Mouse (Mus musculus): Measurements from ENCODE around the gene Arhgap21. TPM values are rescaled to one million over a fixed set of nuclear protein-coding genes. Genes with fewer than 3 reads are reported as not detected.
A peak's percentile ranks its signal among the peaks of the same experiment; 100 is the strongest.

Gene Arhgap21
- polyA plus RNA-seq, 1 experiment from 2014 or later: 11.9 TPM

DNA sequence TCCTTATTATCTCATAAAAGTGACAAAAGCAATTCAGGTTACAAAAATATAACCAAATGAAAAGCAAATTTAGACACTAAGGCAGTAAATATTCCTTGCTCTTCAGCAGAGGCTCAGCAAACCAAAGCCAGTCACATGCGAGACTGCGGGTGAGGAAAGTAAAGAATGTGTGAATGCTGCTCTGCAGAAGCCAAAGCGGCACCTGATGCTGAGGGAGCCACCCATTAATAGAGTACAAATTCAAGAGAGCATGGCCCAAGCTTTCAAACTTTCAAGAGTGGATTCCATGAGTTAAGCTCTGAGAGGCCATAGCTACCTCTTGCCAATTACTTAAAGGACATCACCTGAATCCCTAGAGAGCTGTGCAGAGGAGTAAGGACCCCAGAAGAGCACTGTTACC is 61.4 kb downstream of the Arhgap21 start:
- WGBS: 89% methylated on average over 3 of the region's 3 CpGs
- Histone ChIP-seq H3K36me3 (no peaks in the 10 kb centered on the region), H3K27me3 (replicated peaks) (no peaks in the 10 kb centered on the region), H3K4me3 (replicated peaks) (no peak overlapping the region), H3K9me3 (no peaks in the 10 kb centered on the region), H3K27ac (no peak overlapping the region), H3K4me2 (no peak overlapping the region), H3K4me1 (no peaks in the 10 kb centered on the region), H3K9ac (no peak overlapping the region)
- no peak for ATAC-seq (ENCODE audit: insufficient read depth, low FRiP score, low read depth)

DNA sequence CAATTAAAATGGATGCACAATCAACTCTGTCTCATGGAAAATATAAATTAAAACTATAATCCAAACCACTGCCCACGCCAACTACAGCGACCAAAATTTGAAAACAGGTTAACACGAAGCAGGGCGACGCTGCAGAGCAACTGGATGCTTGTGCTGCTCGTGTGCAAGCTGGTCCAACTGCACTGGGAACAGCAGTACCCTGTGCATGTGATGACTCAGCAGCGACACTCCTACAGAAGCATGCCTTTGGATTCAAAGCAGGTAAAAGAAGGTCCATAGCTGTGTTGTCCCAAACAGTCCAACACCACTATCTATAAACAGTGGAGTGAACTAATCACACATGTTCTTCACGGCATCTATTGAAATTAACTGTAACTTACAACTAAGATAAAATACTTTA is 63.3 kb downstream of the Arhgap21 start:
- no peak for ATAC-seq (ENCODE audit: insufficient read depth, low FRiP score, low read depth)
- no peaks in the 10 kb centered on the region for H3K9me3 ChIP-seq
- no peak overlapping the region for H3K4me2 ChIP-seq
- H3K36me3 ChIP-seq: no peaks in the 10 kb centered on the region
- H3K4me1 ChIP-seq: no peaks in the 10 kb centered on the region
- no peak overlapping the region for H3K4me3 ChIP-seq (replicated peaks)
- no peak overlapping the region for H3K27ac ChIP-seq
- no peak overlapping the region; the same call in 1 of the 2 replicates for H3K9ac ChIP-seq
- H3K27me3 ChIP-seq (replicated peaks): no peaks in the 10 kb centered on the region
- WGBS: 90% methylated on average over 8 of the region's 8 CpGs

DNA sequence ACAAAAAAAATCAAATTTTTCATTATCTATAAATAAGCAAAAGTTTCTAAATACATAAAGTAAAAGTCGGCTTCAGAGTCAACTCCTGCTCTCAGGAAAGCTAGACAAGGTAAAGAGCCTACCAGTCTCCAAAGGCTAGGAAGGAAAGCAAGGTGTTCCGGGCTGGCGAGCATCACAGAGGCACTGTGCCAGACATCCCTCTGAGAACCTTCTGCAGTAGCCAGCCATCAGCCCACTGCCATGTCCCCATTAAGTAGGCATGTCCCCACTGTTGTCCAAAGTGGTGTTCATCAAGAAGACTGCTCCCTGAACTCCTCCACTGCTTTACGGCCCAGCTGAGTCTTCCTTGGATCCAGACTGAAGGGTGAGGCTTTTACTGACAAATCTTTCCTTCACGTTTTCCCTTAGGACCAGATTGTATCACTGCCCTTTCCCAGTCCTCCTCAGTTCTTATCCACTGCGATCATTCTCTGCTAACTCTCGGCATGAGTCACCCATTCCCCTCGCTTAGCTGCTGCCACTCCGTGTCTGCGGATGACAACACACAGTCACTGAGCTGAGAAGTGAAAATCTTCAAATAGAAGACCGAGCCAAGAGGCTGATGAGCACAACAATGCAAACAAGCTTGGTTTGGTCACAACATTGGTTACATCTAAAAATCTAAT is 65.6 kb downstream of the Arhgap21 start:
- no peak for ATAC-seq (ENCODE audit: insufficient read depth, low FRiP score, low read depth)
- no peak overlapping the region for H3K4me3 ChIP-seq (replicated peaks)
- no peaks in the 10 kb centered on the region for H3K36me3 ChIP-seq
- H3K4me1 ChIP-seq: no peaks in the 10 kb centered on the region
- H3K4me2 ChIP-seq: no peak overlapping the region
- no peaks in the 10 kb centered on the region for H3K9me3 ChIP-seq
- no peak overlapping the region for H3K27ac ChIP-seq
- no peaks in the 10 kb centered on the region for H3K27me3 ChIP-seq (replicated peaks)
- 85% methylated on average over 11 of the region's 11 CpGs for WGBS
- no peak overlapping the region for H3K9ac ChIP-seq

DNA sequence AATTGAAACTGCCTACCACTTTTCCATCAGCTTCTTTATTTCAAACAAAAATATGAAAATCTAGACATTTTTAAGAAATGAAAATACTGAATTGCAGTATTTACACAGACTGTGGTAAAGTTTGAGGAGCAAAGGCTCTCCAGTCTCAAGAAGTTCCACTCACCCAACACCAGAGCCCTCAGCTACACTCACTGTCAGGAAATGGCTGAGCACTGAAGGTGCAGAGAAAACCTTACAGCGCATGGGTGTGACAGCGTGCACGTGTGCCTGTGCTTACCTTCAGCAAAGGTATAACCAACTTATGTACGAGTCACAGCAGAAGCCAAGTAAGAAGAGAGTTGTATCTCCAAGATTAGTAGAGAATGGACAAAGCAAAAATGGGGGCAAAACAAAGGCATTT is 66.8 kb downstream of the Arhgap21 start:
- no peaks in the 10 kb centered on the region for H3K36me3 ChIP-seq
- no peaks in the 10 kb centered on the region for H3K4me1 ChIP-seq
- no peak overlapping the region for H3K4me2 ChIP-seq
- H3K9me3 ChIP-seq: no peaks in the 10 kb centered on the region
- no peaks in the 10 kb centered on the region for H3K27me3 ChIP-seq (replicated peaks)
- H3K27ac ChIP-seq: no peak overlapping the region
- 89% methylated on average over 4 of the region's 4 CpGs for WGBS
- ATAC-seq (ENCODE audit: insufficient read depth, low FRiP score, low read depth): no peak
- no peak overlapping the region for H3K9ac ChIP-seq
- no peak overlapping the region for H3K4me3 ChIP-seq (replicated peaks)

DNA sequence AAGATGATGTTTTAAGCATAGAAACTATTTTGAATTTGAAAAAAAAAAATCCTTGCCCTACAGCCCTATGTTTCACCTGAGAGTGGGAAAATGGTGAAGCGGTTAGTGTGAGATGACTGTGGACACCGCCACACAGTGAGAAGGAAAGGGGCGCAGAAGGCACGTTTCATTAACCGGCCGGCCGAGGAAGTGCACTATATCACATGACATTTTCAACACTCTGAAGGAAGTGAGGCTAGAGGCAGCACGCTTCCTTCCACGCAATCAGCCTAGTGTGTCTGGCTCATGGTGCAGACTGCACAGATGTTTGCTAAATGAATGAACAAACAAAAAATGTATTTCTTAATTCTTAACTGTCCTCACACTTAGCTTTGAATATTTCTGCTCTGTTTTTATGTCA is 69.4 kb downstream of the Arhgap21 start:
- Histone ChIP-seq H3K9ac (no peak overlapping the region), H3K4me2 (no peak overlapping the region), H3K9me3 (no peaks in the 10 kb centered on the region), H3K4me3 (replicated peaks) (no peak overlapping the region), H3K4me1 (no peaks in the 10 kb centered on the region), H3K27me3 (replicated peaks) (no peaks in the 10 kb centered on the region), H3K27ac (no peak overlapping the region), H3K36me3 (no peaks in the 10 kb centered on the region)
- 66% methylated on average over 9 of the region's 9 CpGs for whole genome bisulfite sequencing
- ATAC-seq (ENCODE audit: insufficient read depth, low FRiP score, low read depth): no peak

DNA sequence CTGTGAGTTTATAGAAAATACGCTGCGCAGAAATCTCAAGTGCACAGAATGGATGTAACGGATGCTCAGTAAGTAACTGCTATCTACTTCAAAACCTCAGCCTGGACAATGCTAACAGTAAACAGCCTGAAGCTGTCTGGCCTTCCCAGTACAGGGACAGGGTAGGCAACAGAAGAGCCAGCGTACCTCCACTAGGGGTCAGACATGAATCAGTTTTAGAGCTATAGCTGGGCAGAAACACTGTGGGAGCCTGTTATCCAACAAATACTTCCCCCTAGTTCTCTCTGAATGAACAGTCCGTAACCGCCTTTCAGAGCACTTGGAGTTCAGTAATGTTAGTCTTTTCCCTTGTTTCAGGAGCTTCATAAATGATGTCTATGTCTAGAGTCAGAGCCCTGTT is 70.0 kb downstream of the Arhgap21 start:
- Histone ChIP-seq H3K4me3 (replicated peaks) (no peak overlapping the region), H3K27me3 (replicated peaks) (no peaks in the 10 kb centered on the region), H3K4me2 (no peak overlapping the region), H3K9me3 (no peaks in the 10 kb centered on the region), H3K27ac (no peak overlapping the region), H3K9ac (no peak overlapping the region), H3K4me1 (no peaks in the 10 kb centered on the region), H3K36me3 (no peaks in the 10 kb centered on the region)
- peak; percentile 86; the same call in 1 of the 2 replicates for ATAC-seq (ENCODE audit: insufficient read depth, low FRiP score, low read depth)
- 33% methylated on average over 6 of the region's 6 CpGs for WGBS

DNA sequence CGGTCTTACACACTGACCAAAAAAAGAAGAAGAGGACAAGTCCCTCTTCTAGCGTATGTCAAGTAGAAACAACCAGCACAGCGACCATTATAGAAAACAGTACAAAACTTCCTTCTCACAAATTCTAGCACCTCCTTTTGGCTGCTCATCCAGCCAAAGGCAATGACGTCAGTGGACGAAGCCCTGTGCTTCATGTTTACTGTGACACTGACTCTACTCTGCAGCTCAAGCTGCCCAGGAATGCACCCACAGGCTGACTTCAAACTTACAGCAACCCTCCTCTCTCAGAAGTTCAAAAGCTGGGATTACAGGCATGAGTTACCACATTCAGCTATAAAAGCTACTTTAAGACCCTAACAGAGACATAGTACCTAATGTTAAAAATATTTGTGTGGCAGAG is 72.2 kb downstream of the Arhgap21 start:
- no peak overlapping the region for H3K4me2 ChIP-seq

DNA sequence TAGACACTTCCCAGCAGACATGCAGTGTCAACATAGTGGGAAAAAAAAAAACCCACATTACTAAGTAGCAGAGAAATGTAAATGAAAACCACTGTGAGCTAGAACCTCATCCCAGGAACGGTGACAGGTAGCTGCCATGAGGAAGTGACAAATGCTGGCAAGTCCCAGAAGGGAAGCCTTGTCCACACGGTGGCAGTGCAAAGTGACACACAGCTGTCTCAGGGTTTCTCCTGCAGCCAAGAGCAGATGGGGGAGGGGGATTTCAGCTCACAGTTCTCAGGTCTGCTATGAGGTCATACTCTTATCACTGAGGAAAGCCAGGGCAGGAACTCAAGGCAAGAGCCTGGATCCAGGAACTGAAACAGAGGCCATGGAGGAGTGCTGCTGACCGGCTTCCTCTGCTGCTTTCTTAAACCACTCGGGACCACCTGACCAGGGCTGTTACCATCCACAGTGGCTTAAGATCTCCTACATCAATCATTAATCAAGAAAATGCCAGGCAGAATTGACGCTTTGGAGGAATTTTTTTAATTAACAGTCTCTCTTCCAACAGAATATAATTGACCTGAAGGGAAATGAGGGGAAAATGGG is 74.5 kb downstream of the Arhgap21 start:
- no peaks in the 10 kb centered on the region for H3K36me3 ChIP-seq
- no peaks in the 10 kb centered on the region for H3K27me3 ChIP-seq (replicated peaks)
- no peaks in the 10 kb centered on the region for H3K9me3 ChIP-seq
- peak; percentile 50; the same call in 1 of the 2 replicates for ATAC-seq (ENCODE audit: insufficient read depth, low FRiP score, low read depth)
- WGBS: 46% methylated on average over 5 of the region's 5 CpGs
- no peak overlapping the region for H3K4me2 ChIP-seq
- H3K4me3 ChIP-seq (replicated peaks): no peak overlapping the region
- H3K27ac ChIP-seq: no peak overlapping the region
- no peaks in the 10 kb centered on the region for H3K4me1 ChIP-seq
- no peak overlapping the region for H3K9ac ChIP-seq

More for the DNA sequence above, 72.2 kb downstream of the Arhgap21 start:
- WGBS: 86% methylated on average over 5 of the region's 5 CpGs
- ATAC-seq (ENCODE audit: insufficient read depth, low FRiP score, low read depth): no peak
- Histone ChIP-seq H3K4me1 (no peaks in the 10 kb centered on the region), H3K36me3 (no peaks in the 10 kb centered on the region), H3K9me3 (no peaks in the 10 kb centered on the region), H3K27me3 (replicated peaks) (no peaks in the 10 kb centered on the region), H3K9ac (no peak overlapping the region), H3K4me3 (replicated peaks) (no peak overlapping the region), H3K27ac (no peak overlapping the region)

DNA sequence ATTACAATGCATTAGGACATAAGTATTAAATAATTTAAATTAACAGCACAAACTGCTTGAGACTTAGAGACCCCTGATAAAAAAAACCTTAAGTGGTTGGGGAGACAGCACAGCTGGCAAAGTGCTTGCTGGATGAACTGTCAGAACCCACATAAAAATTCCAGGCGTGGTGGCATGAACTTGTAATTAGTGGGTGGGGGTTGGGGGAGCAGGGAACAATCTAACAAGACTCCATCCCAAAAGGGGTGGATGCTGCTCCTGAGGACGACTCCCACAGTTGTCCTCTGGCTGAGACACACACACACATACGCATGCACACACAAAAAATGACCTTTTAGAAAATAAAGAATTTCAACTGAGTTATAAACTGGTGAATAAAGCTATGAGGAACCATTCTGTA is 79.9 kb downstream of the Arhgap21 start:
- Histone ChIP-seq H3K9me3 (no peaks in the 10 kb centered on the region), H3K36me3 (no peaks in the 10 kb centered on the region), H3K4me1 (no peaks in the 10 kb centered on the region), H3K27me3 (replicated peaks) (no peaks in the 10 kb centered on the region), H3K4me2 (no peak overlapping the region), H3K4me3 (replicated peaks) (no peak overlapping the region), H3K27ac (no peak overlapping the region), H3K9ac (no peak overlapping the region)
- ATAC-seq (ENCODE audit: insufficient read depth, low FRiP score, low read depth): no peak
- WGBS: 77% methylated on average over 3 of the region's 3 CpGs

DNA sequence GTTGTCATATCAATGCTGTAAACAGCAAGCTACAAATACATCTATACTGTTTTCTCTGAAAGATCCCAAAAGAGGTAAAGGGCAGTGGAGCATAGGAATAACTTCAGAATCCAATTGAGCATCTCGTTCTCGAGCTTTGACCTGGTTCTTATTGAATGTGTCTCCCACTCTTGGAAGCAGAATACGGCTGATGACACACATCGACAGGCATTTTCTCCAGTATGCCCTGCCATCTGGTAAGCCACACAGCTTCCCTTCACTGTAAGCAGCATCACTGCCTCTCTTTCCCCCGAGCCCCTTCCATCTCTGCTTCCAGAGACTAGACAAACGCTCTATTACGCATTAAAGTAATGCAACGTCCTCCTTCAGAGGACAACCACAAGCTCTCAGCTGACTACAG is 85.4 kb downstream of the Arhgap21 start:
- 80% methylated on average over 8 of the region's 8 CpGs for WGBS
- ATAC-seq (ENCODE audit: insufficient read depth, low FRiP score, low read depth): no peak

DNA sequence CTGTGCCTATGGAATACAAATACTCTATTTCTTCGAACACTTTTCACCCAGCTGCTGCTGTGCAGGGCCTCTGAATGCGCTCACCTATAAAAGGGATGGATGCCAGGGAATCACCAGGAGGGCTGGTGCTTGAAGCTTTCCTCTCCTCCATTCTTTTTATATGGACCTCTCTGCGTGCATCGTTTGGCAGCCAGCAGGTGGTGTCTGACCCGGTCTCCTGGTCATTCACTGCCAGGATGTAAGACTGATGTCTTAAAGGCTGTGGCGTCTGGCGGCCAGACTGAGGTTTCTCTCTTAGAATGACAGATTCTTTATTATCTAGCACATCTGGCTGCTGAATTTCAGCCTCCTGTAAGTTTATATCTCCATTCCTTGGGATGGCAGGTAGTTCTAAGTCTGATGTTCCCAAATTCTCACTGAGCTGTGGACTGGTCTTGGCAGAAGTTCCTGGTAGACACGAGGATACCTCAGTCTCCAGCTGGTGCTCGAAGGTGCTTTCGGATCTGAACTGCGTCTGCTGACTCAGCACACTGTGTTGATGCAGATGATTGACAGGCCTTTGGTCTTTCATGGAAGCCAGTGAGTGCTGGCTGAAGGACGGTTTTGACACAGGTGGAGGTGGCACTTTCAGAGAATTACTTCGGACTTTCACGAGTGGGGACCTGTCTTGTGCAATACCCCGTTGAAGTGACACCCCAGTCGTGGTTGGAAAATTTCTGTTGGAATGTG is 88.6 kb downstream of the Arhgap21 start:
- Histone ChIP-seq H3K9ac (no peak overlapping the region), H3K4me2 (no peak overlapping the region), H3K4me1 (no peaks in the 10 kb centered on the region), H3K36me3 (peaks cover 23% of the 10 kb centered on the region), H3K9me3 (no peaks in the 10 kb centered on the region), H3K27ac (no peak overlapping the region), H3K27me3 (replicated peaks) (no peaks in the 10 kb centered on the region), H3K4me3 (replicated peaks) (no peak overlapping the region)
- WGBS: 86% methylated on average over 16 of the region's 16 CpGs
- no peak for ATAC-seq (ENCODE audit: insufficient read depth, low FRiP score, low read depth)

More for the DNA sequence above, 85.4 kb downstream of the Arhgap21 start:
- H3K4me3 ChIP-seq (replicated peaks): no peak overlapping the region
- H3K27me3 ChIP-seq (replicated peaks): no peaks in the 10 kb centered on the region
- H3K27ac ChIP-seq: no peak overlapping the region
- no peaks in the 10 kb centered on the region for H3K9me3 ChIP-seq
- no peak overlapping the region for H3K9ac ChIP-seq
- peaks cover 23% of the 10 kb centered on the region for H3K36me3 ChIP-seq
- no peak overlapping the region for H3K4me2 ChIP-seq
- no peaks in the 10 kb centered on the region for H3K4me1 ChIP-seq

DNA sequence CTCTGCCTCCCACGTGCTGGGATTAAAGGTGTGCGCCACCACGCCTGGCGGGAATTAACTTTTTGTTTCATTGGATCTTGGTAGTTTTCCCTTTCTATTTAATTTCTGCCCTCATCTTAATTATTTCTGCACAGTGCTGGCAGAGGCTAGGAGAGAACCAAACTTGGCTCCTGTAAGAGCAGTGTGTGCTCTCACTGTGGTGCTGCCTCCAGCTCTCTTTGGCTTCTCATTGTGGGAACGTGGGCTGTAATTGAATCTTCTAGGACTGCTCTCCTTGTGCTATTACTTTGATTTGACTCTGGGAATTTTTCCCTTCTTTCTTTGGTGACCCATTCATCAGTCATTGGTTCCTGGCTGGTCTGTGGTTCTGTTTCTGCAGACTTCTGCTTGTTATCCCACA is 94.1 kb downstream of the Arhgap21 start:
- no peaks in the 10 kb centered on the region for H3K9me3 ChIP-seq
- ATAC-seq (ENCODE audit: insufficient read depth, low FRiP score, low read depth): no peak
- H3K27me3 ChIP-seq (replicated peaks): no peaks in the 10 kb centered on the region
- no peaks in the 10 kb centered on the region for H3K4me1 ChIP-seq
- H3K9ac ChIP-seq: no peak overlapping the region
- H3K4me2 ChIP-seq: no peak overlapping the region
- peaks cover 7% of the 10 kb centered on the region; the same call in 1 of the 2 replicates for H3K36me3 ChIP-seq
- H3K4me3 ChIP-seq (replicated peaks): no peak overlapping the region
- 91% methylated on average over 5 of the region's 5 CpGs for WGBS
- no peak overlapping the region for H3K27ac ChIP-seq

All from stomach, embryonic 15.5 days (tissue).